Mouse (Mus musculus) intestine, postnatal 0 days (tissue): ENCODE data around the gene Pdcd1. TPM values are rescaled to one million over a fixed set of nuclear protein-coding genes. Genes with fewer than 3 reads are reported as not detected.

ENCODE experiments used
- ATAC-seq: fragments of 200-750 bp; cut with Nextera tagmentation; 2 replicates; pipeline ENCODE4 v1.8.0; 2017; ENCODE audit warnings: mild to moderate bottlenecking, moderate TSS enrichment, moderate library complexity
- H3K27ac ChIP-seq: fragments of 300-500 bp; sonication (generic); 2 replicates; pipeline ENCODE4 v1.5.1; 2014; ENCODE audit warnings: mild to moderate bottlenecking, low read depth, low read length, moderate library complexity
- H3K27me3 ChIP-seq: fragments of 300-500 bp; sonication (generic); replicated peaks from 2 replicates; pipeline ENCODE4 v1.6.1; 2014; ENCODE audit warnings: low read length, mixed read lengths; ENCODE audit not compliant: control insufficient read depth, insufficient read depth
- H3K36me3 ChIP-seq: fragments of 300-500 bp; sonication (generic); 2 replicates; pipeline ENCODE4 v1.6.1; 2014; ENCODE audit warnings: mild to moderate bottlenecking, moderate library complexity; ENCODE audit not compliant: control insufficient read depth, insufficient read depth
- H3K4me1 ChIP-seq: fragments of 300-500 bp; sonication (generic); replicated peaks from 2 replicates; pipeline ENCODE4 v1.6.1; 2014; ENCODE audit warnings: antibody characterized with exemption, low read length, mixed read lengths; ENCODE audit not compliant: control insufficient read depth, insufficient read depth
- H3K4me2 ChIP-seq: fragments of 300-500 bp; sonication (generic); replicated peaks from 2 replicates; pipeline ENCODE4 v1.6.1; 2014; ENCODE audit warnings: low read depth, mild to moderate bottlenecking, moderate library complexity
- H3K4me3 ChIP-seq: fragments of 300-500 bp; sonication (generic); 2 replicates; pipeline ENCODE4 v1.5.1; 2014; ENCODE audit warnings: low read depth, low read length
- H3K9ac ChIP-seq: fragments of 300-500 bp; sonication (generic); 2 replicates; pipeline ENCODE4 v1.6.1; 2014; ENCODE audit warnings: mild to moderate bottlenecking, low read depth, low read length
- H3K9me3 ChIP-seq: fragments of 300-500 bp; sonication (generic); 2 replicates; pipeline ENCODE4 v1.6.1; 2016; ENCODE audit warnings: mixed run types; ENCODE audit not compliant: control insufficient read depth
- CTCF ChIP-seq: sonication (generic); IDR thresholded peaks from 2 replicates; pipeline ENCODE4 v1.5.1; 2016; ENCODE audit warnings: low read depth, mild to moderate bottlenecking, control low read depth, antibody characterized with exemption, moderate library complexity
- WGBS: fragments of 180-500 bp; shearing (Covaris S2); extraction: QIAGEN DNeasy Blood & Tissue Kit; methylation state at CpG from one replicate; pipeline ENCODE4 v1.1.7; 2014; 5-methylcytosine and 5-hydroxymethylcytosine counted together
- polyA plus RNA-seq: library from polyadenylated mRNA; unstranded; fragments of >200 nt; fragmentation: Nextera tagmentation; extraction: Ambion mirVana; gene quantifications from 2 replicates; pipeline ENCODE4 v1.2.1, GENCODE M21; 2015

Gene Pdcd1
- polyA plus RNA-seq, 1 experiment from 2014 or later: 0.09 TPM

GRCm38 (mm10) chr1:94055966-94056365 lies 3.6 kb upstream of the Pdcd1 start:
- ATAC-seq: no peak
- Histone ChIP-seq H3K4me1 (no peaks in the 10 kb centered on the region), H3K9me3 (no peaks in the 10 kb centered on the region), H3K9ac (no peak overlapping the region), H3K27ac (no peak overlapping the region), H3K4me3 (no peak overlapping the region), H3K36me3 (no peaks in the 10 kb centered on the region), H3K4me2 (no peak overlapping the region), H3K27me3 (no peaks in the 10 kb centered on the region)
- no peak for TF ChIP-seq CTCF
- 20% methylated on average over 3 of the region's 3 CpGs for WGBS

DNA sequence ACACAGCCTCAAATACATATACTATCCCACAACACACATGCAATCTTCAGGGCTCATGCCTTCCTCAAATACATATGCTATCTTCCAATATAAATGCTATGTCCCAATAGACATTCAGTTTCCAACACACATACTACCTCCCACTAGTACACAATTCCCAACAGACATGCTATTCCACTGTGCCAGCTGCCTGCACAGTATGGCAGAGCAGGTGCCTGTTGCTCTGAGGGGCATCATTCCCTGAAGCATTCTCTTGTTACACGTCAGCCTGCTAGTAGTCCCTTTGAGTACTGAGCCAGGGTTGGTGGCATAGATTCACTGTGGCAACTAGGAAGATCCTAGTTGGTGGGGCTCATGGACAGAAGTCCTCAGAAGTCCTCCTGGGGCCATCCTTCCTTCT lies 2.1 kb upstream of the Pdcd1 start:
- Histone ChIP-seq H3K27ac (no peak overlapping the region), H3K4me1 (no peaks in the 10 kb centered on the region), H3K9me3 (no peaks in the 10 kb centered on the region), H3K36me3 (no peaks in the 10 kb centered on the region), H3K9ac (no peak overlapping the region), H3K4me2 (no peak overlapping the region), H3K27me3 (no peaks in the 10 kb centered on the region), H3K4me3 (no peak overlapping the region)
- WGBS: 78% methylated on average over 1 of the region's 1 CpGs
- no peak for TF ChIP-seq CTCF
- ATAC-seq: no peak

DNA sequence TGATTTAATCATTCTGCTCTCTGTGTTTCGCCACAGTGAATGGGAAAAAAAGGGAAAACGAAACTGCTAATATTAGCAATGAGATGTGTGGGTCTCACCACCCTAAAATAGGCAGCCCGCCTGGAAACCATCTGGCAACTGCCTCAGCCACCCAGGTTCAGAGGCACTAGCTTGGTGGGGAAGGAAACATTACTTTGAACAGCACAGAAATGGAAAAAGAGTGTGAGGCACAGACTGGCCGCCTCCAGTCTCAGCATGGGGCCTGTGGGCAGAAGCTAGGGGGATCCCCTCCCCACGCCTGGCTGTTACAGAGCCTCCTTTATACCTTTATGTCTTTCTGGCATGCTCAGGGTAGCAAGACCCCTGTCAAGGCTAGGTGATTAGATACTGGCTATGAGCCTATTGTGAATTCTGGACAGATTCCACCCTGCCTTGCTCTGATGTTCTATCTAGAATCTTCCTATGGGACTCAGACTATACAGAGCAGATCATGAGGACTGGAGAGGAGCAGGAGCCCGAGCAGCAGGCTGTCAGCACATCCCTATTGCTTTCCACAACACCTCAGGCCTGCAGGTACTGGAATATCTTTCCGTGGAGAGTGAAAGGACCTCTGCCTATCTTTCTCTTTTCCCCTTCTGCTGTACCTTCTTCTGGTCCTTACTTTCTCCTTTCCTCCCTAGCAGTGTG lies 1.3 kb upstream of the Pdcd1 start:
- no peaks in the 10 kb centered on the region for H3K36me3 ChIP-seq
- H3K4me2 ChIP-seq: no peak overlapping the region
- no peak overlapping the region for H3K4me3 ChIP-seq
- H3K27ac ChIP-seq: no peak overlapping the region
- WGBS: 78% methylated on average over 7 of the region's 7 CpGs
- no peaks in the 10 kb centered on the region for H3K27me3 ChIP-seq
- no peak for TF ChIP-seq CTCF
- ATAC-seq: no peak
- no peak overlapping the region for H3K9ac ChIP-seq
- H3K4me1 ChIP-seq: no peaks in the 10 kb centered on the region
- no peaks in the 10 kb centered on the region for H3K9me3 ChIP-seq

- no peak for TF ChIP-seq CTCF
- Histone ChIP-seq H3K9ac (no peak overlapping the region), H3K4me1 (no peaks in the 10 kb centered on the region), H3K9me3 (no peaks in the 10 kb centered on the region), H3K27me3 (no peaks in the 10 kb centered on the region), H3K4me2 (no peak overlapping the region), H3K4me3 (no peak overlapping the region), H3K27ac (no peak overlapping the region), H3K36me3 (no peaks in the 10 kb centered on the region)
- WGBS: 85% methylated on average over 5 of the region's 5 CpGs
- no peak for ATAC-seq
Observed at GRCm38 (mm10) chr1:94051104-94051503, 1.2 kb downstream of the Pdcd1 start.

DNA sequence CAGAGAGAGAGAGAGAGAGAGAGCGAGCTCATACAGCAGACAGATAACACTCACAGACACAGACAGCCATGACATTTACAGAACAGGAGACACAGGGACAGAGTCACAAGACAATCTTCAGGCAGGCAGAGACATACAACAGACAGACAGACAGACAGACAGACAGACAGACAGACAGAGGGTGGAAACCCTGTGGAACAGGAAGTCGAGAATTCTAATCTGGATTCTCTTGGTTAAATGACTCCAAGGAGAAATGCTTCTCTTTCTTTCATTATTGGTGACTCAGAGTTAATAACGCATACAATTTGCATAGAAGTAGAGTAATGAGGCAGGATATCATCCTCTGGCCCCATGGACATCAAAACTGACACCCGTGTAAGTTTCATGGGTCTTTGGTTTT lies 5.8 kb downstream of the Pdcd1 start:
- Histone ChIP-seq H3K4me1 (no peaks in the 10 kb centered on the region), H3K4me3 (no peak overlapping the region), H3K9me3 (no peaks in the 10 kb centered on the region), H3K4me2 (no peak overlapping the region), H3K27ac (no peak overlapping the region), H3K9ac (no peak overlapping the region), H3K27me3 (no peaks in the 10 kb centered on the region), H3K36me3 (no peaks in the 10 kb centered on the region)
- no peak for TF ChIP-seq CTCF
- no peak for ATAC-seq
- 72% methylated on average over 4 of the region's 4 CpGs for WGBS

GRCm38 (mm10) chr1:94045559-94045958 lies 6.8 kb downstream of the Pdcd1 start:
- no peak for ATAC-seq
- Histone ChIP-seq H3K36me3 (no peaks in the 10 kb centered on the region), H3K4me3 (no peak overlapping the region), H3K4me1 (no peaks in the 10 kb centered on the region), H3K27ac (no peak overlapping the region), H3K27me3 (no peaks in the 10 kb centered on the region), H3K9me3 (no peaks in the 10 kb centered on the region), H3K4me2 (no peak overlapping the region), H3K9ac (no peak overlapping the region)
- 52% methylated on average over 3 of the region's 3 CpGs for WGBS
- TF ChIP-seq CTCF: no peak

DNA sequence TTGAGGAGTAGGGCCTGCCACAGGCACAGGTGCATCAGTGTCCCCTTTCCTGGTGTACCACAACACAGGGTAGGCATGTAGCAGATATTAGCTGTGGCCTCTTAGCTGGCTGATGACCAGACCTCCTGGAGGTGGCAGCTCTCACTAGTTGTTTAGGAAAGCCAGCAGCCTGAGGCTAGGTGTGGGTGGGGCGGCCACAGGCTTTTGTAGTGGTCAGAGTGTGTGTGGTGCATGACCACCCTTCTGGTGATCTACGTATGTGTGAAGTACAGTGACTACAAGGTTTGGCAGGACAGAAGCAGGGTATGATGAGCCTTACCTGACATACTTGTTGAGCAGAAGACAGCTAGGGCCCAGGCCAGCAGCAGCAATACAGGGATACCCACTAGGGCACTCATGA lies 12.0 kb downstream of the Pdcd1 start:
- no peak for TF ChIP-seq CTCF
- no peaks in the 10 kb centered on the region for H3K9me3 ChIP-seq
- no peaks in the 10 kb centered on the region for H3K4me1 ChIP-seq
- no peak overlapping the region for H3K9ac ChIP-seq
- H3K27me3 ChIP-seq: no peaks in the 10 kb centered on the region
- no peak overlapping the region for H3K4me2 ChIP-seq
- ATAC-seq: no peak
- no peak overlapping the region for H3K27ac ChIP-seq
- H3K4me3 ChIP-seq: no peak overlapping the region
- H3K36me3 ChIP-seq: no peaks in the 10 kb centered on the region
- whole genome bisulfite sequencing: 92% methylated on average over 2 of the region's 2 CpGs
